Mouse (Mus musculus) cerebellum, adult (tissue): ENCODE measurements around the gene Fam222b.
"Not testable (repeated sequence)": the region's sequence is repeated elsewhere in the genome, so short reads cannot be mapped to it uniquely, and the experiment has no call there.

Source experiments
- ATAC-seq: cut with Nextera tagmentation; 2 replicates; pipeline ENCODE4 v1.9.2; 2017; ENCODE audit warnings: mild to moderate bottlenecking, moderate library complexity, mixed read lengths; ENCODE audit not compliant: insufficient number of reproducible peaks, low FRiP score, low TSS enrichment

Gene Fam222b

DNA sequence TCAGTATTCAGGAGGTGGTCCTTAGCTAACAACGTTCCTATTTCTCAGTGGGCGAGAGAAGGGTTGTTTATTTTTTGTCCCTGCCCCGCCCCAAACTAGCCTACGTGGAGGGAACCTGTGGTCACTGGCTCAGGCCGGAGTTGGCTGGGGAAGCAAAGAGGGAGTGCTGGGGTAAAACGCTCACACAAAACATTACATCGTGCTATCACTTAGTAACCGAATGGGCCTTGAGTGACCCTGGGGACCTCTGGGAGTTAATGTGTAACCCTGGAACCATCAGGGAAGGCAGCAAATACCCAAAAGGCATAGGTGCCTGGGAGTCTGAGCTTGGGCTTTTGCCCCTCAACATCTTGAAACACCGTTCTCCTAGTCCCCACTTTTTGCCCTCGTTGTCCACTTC, 83.0 kb downstream of the Fam222b start:
- peak; percentile 3; the same call in 1 of the 2 replicates for ATAC-seq

GRCm38 (mm10) chr11:78177903-78178858, 83.7 kb downstream of the Fam222b start:
- peak; percentile 75 for ATAC-seq

- ATAC-seq = no peak
Measured at GRCm38 (mm10) chr11:78178859-78179437, 84.5 kb downstream of the Fam222b start.

DNA sequence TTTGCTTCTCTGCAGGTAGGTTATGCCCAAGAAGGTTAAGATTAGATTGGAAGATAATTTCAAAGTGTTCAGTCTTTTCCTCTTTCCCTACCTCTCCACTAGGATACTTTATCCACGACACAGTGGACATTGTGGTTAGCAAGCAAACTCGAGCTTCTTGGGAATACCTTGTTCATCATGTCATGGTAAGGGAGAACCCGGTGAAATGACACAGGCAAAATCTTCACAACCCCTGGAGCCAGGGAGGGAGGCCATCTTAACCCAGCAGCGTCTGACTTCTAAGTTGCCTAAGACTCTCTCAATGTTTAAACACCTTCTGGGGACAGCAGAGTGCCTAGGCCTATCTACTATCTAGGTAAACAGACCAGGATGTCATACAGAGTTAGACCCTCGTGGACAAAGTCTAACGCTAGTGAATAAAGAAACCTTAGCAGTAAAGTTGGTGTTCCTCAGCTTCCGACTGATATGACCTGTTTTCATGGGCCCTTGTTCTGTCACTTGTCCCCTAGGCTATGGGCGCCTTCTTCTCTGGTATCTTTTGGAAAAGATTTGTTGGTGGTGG, 85.1 kb downstream of the Fam222b start:
- ATAC-seq = no peak

GRCm38 (mm10) chr11:78180081-78180761, 85.8 kb downstream of the Fam222b start:
- no peak for ATAC-seq

DNA sequence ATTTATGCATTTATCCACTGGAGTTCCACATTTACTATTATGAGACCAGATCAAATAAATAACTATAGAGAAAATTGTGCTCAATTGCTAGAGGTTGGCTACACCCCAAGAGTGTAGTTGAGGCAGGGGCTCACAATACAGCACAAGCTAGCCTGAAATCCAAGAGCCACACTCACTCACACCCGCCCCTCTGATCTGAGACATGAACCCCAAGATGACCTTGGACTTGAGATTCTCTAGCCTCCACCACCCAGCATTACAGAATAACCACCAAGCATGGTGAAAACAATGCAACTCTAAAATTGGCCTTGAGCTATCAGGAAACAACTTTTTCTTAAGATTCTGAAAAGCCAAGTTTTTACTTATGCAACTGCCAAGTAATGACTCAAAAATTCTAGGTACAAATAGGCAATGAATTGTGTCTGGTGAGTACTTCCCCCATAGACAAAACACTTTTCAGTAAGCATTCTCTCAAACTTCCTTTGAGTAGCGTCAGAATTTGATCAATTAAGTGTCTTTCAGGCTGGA, 87.4 kb downstream of the Fam222b start:
- no peak for ATAC-seq

DNA sequence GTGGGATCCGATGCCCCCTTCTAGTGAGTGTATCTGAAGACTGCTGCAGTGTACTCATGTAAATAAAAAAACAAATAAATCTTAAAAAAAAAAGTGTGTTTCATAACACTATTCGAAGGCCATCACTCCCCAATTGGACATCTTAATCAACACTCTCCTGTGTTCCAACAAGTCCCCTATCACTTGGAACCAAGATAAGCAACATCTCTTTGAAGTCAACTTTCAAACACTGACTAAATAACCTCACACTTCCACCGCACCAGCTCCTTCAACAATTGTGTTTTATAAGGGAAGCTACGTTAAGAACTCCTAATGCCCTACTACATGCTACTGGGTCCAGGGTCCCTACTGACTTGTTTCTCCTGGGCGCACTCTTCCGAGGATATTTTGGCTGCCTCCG, 88.0 kb downstream of the Fam222b start:
- no peak for ATAC-seq

- peak; percentile 97 for ATAC-seq
Measured at GRCm38 (mm10) chr11:78182961-78183844, 88.7 kb downstream of the Fam222b start, which contains the start of gene Rpl23a. Rpl23a (minus strand) TSS chr11:78183584.

DNA sequence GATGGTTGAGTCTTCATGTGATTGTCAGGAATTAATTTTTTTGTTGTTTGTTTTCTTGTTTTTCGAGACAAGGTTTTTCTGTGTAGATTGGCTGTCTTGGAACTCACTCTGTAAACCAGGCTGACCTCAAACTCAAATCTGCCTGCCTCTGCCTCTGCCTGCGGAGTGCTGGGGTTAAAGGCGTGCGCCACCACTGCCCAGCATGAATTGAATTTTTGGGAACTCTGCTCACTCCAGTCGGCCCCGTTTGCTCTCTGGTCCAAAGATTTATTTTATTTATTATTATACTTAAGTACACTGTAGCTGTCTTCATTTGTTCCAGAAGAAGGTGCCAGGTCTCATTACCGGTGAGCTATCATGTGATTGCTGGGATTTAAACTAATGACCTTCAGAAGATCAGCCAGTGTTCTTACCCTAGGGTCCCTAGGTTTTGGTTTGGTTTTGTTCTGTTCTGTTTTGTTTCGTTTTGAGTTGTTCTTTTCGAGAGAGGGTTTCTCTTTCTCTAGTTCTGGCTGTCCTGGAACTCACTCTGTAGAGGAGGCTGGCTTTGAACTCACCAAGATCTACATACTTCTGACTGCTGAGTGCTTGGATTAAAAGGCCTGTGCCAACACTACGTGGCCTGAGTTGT, 89.5 kb downstream of the Fam222b start:
- no peak for ATAC-seq

DNA sequence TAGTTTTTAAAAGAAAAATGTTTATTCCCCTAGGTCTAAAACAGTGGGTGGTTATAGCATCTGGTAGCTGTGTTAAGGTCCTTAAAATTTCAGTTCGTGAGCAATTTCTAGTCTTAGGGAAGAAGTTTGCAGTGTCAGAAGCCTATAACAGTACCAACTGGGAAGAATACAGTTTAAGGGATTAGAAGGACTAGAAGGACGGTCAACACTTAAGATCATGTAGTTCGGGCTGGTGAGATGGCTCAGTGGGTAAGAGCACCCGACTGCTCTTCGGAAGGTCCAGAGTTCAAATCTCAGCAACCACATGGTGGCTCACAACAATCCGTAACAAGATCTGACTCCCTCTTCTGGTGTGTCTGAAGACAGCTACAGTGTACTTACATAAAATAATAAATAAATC, 90.2 kb downstream of the Fam222b start:
- not testable (repeated sequence) for ATAC-seq

DNA sequence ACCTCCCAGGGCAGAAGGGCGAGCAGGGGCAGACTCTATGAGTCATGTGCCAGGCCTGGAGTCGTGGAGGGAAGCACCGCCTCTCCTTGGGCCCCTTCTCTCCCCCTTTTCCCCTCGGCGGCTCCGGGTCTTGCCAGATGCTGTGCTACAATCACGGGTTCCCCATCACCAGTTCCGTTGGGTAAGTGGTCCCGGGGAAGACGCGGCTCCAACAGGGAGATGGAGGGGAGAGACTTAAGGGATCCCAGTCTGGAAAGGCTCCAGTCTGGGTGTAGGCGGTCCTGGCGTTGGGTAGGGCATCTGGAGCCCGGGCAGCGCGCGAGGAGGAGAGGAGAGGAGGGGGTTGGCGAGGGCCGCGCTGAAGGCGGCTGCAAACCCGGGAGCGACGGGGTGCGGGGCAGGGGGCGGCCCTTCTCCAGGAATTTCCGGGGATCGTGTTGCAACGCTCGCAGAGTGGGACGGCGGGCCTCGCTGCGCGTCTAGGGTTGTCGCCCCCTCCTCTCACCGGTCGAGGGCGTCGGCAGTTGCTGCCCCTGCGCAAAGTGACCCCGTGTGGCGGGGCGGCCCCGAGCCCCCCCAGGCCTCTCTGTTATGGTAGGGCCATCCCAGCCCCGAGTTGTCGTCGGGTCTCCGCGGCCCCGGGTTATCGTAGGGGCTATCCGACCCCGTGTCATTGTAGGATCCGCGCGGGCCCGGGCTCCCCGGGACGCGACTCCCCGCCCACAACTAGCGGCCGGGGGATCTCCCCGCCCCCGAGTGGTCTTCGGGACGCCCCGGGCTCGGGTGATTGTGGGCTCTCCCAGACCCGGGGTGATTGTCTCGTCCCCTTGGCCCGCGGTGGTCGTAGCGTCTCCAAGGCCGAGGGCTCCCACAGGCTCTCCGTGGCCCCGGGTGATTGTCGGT, 94.1 kb downstream of the Fam222b start, which contains the start of gene Rab34:
TSS of gene Rab34 (plus strand) at position 100 of the 903 bp plus-strand sequence.
- no peak for ATAC-seq

DNA sequence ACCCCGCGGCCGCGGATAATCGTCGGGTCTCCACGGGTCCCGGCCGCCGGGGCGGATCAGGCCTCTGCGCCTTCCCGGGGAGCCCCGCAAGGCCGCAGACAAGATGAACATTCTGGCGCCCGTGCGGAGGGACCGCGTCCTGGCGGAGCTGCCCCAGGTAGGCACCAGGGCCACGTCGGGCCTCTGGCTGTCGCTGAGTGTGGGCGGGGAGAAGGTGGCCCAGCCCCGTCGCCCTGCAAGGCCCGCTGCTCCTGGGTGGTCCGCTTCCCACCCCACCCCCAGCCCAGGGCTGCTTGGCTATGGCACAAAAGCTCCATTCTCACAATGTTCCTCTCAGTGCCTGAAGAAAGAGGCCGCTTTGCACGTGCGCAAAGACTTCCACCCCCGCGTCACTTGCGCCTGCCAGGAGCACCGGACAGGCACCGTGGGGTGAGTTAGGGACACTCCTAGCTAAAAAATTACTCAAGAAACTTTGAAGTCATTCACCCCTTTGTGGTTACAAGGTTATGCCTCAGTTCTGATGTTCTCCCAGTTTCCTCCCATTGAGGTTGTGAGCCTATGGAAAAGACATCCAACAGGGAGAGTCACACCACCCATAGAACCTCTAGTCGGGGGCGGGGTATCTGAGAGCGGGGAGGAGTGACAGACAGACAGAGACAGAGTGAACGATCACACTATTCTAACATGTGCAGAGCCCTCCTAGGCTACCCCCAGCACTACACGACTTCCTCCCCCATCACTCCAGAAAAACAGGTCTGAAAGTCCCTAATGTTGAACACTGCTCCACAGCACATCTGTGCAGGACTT, 95.0 kb downstream of the Fam222b start:
- ATAC-seq = no peak

GRCm38 (mm10) chr11:78190041-78190440, 95.6 kb downstream of the Fam222b start:
- no peak for ATAC-seq

DNA sequence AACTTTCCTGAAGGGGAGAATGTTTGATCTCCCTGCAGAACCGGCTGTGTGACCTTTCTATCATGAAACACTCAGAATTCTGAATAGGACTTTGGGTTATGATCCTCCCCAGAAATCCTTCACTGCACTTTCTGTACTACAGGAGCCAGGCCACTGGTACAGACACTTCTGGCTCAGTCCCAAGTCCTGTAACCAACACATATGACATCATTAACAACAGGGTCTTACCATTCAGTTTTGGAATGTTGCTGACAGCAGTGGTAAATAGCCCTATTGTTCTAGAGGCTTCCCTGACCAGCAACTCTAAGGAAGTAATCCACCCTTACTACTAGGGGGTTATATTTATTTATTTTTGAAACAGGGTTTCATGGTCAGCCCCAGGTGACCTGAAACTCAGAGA, 98.7 kb downstream of the Fam222b start, which contains the start of gene Proca1:
TSS of gene Proca1 (plus strand) at position 280 of the 400 bp plus-strand sequence.
- ATAC-seq = no peak

DNA sequence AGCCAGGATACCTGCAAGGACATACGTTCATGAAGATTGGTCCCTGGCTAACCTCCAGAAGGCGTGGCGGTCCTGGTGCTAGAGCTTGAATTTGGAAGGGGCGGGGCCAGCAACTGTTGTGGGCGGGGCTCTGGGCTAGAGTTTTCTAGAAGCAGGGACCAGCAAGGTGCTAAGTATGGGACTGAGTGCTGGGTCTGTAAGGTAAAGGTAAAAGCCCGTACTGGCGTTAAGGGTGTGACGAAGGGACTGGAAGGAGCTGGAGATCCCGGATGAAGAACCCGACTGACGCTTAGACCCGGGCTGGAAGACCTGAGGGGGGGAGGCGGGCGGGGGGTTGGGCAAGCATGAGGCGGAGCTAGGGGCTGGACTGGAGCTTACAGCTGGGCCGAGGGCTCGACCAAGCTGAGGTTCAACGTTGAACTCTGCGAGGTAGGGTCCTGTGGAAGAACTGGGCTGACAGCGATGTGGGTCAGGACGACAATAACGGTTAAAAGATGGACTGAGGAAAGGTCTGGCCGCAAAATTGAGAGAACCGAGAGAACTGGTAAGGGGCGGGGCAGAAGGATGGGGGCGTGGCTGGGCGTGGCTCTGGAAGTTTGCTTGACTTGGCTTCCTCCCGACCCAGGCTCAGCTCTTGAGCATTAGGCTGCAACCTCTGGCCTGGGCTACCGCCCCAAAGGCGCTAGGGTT, 100.1 kb downstream of the Fam222b start:
- ATAC-seq = no peak

- no peak for ATAC-seq
Measured at GRCm38 (mm10) chr11:78195101-78195863, 100.8 kb downstream of the Fam222b start.
